Mouse (Mus musculus) erythroid progenitor cell, adult 5-6 weeks (primary cell): ENCODE results near the gene M1ap. TPM values are rescaled to one million over a fixed set of nuclear protein-coding genes. Genes with fewer than 3 reads are reported as not detected.

Source experiments
- ATAC-seq: replicated peaks from 2 replicates; pipeline ENCODE4 v1.8.0; 2016; ENCODE audit warnings: moderate number of reproducible peaks, mild to moderate bottlenecking, moderate TSS enrichment, inconsistent platforms; ENCODE audit not compliant: poor library complexity, low FRiP score, severe bottlenecking
- total RNA-seq, 2 experiments: library from RNA; stranded (forward) in 1 of 2; stranded (reverse) in 1 of 2; fragments of 150-400 nt in 1 of 2; fragments of 186-747, 209-891 nt in 1 of 2; gene quantifications; 2 replicates each; pipeline versions ENCODE4 v1.2.3 to v1.2.4; 2015 to 2017; ENCODE audit warnings: low replicate concordance in 2 of 2

The M1ap gene
- total RNA-seq (2015; ENCODE audit: low replicate concordance) (4.6 and 12.6 TPM in 2 replicates), total RNA-seq (2017; ENCODE audit: low replicate concordance) (2.6 and 19.8 TPM in 2 replicates)

DNA sequence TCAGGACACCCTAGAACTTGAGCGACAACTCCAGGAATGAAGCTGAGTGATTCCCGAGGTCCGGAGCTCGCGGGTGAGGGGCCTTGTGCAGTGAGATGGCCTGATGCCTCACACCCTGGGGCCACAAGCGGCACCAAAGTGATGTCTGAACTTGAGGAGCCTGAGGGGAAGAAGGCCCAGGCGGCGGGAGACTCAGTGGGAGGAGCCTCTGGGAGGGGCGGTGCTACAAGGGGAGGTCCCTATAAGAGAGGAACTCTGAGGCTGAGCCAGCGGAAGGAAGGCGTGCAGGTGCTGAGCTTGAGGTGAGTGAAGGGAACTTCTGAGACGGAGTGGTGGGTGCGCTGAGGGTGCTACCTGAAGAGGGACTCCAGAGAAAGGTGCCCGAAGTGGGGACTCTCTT lies at the start of gene M1ap:
Gene M1ap (plus strand): TSS at position 252 of the 400 bp plus-strand sequence.
- ATAC-seq, result 0 out of 2 replicates have a peak, but pooled peaks have one; percentile 30

GRCm38 (mm10) chr6:82897311-82897710 lies 49.4 kb upstream of the M1ap start:
- no peak for ATAC-seq

DNA sequence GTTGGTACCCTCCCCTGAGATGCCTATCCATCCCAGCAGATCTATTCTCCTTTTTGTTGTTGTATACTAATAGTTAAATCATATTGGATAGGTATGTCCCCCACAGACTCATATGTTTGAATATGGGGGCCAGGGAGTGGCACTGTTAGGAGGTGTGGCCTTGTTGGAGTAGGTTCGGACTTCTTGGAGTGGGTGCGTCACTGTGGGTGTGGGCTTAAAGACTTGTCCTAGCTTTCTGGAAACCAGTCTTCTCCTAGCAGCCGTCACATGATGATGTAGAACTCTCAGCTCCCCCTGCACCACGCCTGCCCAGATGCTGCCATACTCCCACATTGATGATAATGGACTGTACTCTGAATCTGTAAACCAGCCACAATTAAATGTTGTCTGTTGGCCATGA lies 48.5 kb upstream of the M1ap start:
- no peak for ATAC-seq

DNA sequence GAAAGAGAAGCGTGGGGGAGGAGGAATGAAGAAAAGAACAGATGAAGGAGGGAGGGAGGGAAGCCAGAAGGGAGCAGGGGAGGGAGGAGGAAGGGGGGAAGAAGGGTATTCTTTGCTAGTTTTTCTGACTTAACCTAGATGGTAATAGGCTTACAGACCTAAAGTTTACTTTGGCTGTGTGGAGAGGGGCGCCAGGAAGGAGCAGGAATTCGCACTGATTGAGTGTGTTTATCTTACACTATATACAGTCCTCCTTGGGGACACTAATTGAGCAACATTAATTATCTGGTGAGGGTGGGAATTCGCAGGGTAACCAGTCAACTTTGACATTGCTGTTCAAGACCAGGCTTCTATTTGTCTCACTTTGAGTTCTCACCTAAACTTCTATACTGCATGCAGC lies 48.0 kb upstream of the M1ap start:
- ATAC-seq, result no peak

DNA sequence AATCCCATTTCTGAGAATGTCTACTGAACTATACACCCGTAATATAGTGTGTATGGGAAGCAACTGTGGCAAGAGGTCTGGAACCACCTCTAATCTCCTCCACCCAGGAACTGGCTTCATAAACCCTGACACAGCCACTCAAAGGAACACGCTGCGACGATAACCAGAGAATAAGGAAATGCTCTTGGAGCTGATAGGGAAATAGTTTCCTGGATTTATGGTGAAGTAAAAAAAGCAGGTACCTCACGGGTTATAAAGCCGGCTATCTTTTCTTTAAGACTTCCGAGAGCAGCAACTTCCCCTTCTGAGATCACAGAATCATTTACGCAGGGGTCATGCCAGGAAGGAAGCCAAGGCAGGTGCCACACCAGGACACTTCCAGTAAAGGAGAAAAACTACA lies 44.1 kb upstream of the M1ap start:
- no peak for ATAC-seq

DNA sequence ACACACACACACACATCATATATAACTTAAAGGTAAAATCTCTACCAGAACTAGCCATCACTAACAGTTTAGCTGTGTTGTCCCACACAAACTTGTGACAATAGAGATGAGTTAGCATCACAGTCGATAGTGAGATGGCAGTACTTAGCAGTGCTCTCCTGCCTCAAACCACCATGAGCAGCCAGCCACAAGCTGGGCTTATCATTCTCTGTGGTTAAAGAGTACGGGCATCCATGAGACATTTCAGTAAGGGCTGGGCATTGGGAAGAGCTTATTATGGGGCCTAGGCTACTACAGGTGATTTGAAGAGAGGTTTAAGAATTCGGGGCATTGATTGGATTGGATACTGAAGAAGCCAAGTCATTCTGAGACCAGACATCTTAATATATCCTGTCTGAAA lies 39.7 kb upstream of the M1ap start:
- no peak for ATAC-seq

GRCm38 (mm10) chr6:82908034-82908433 lies 38.7 kb upstream of the M1ap start:
- ATAC-seq, result no peak

GRCm38 (mm10) chr6:82909136-82909855 lies 37.4 kb upstream of the M1ap start:
- no peak for ATAC-seq

DNA sequence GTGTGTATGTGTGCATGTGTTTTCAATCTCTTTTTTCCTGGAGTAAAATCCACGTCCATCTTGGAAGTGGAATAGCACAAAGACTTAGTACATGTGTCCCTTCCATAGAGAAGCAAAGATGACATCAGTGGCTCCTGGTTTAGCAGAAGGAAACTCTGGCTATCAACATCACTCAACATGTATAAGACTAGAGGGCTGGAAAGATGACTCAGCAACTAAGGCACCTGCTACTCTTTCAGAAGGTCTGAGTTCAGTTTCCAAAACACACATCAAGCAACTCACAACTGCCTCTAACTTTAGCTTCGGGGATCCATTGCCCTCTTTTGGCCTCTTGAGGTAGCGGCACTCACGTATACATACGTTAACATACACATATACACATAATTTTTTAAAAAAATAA lies 35.4 kb upstream of the M1ap start:
- ATAC-seq, result no peak

DNA sequence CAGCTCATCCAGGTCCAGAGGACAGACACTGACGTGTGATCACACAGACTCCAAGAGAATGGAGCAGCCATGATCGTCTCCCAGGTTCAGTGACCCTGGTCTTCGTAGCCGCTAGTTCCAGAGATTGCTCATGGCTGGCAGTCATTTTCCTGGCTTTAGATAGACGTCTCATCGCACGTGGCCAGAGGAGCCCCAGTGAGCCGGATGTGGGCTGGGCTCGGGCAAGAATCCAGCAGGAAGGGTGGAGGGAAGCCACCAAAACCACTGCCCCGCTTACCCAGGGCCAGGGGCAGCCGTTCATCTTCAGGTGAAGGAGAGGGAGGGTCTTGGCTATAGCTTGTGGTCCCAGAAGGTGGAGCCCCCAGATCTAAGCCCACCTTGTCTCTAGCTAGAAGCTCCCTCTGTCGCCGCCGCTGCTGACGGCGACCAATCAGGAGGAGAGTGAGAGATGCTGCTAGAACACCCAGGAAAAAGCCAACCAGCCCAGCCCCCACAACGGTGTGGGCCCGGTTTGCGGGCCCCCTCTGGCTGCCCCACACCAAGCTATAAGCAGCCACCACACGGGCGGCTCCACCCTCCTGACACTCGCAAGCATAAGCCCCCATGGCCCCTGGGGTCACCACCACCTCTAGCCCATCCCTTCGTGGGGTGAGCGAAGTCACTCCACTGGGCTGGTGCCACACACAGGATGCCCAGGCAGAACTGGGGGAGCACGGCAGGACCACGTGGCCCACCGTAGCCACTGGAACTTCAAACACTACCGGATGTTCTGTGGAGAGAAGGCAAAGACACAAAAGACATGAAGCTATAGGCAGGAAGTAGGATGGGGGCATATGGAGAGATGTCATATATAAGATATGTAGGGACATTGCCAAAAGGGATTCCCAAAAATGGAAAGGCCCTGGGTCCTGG lies 33.1 kb upstream of the M1ap start:
- no peak for ATAC-seq

GRCm38 (mm10) chr6:82915889-82916288 lies 30.8 kb upstream of the M1ap start:
- peak; percentile 58 for ATAC-seq

DNA sequence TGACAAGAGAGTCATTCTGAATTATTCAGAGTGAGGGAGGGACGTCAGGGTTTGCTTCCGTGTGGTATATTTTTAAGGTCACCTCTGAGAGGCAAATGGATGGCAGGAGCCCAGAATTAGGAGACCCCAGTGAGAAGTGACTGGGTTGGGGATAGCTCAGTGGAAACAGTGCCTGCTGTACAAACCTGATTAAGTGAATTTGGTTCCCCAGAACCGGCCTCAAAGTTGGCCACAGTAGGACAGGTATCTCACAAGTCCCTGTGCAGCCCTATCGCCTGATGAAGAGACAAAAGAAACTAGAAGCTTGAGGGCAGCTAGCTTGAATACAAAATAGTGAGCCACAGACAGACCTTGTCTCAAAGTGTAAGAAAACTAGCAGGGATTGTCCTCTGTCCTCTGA lies 30.2 kb upstream of the M1ap start:
- no peak for ATAC-seq

- ATAC-seq, result no peak
Observed at GRCm38 (mm10) chr6:82917076-82917777, 29.5 kb upstream of the M1ap start.

- ATAC-seq, result no peak
Observed at GRCm38 (mm10) chr6:82917778-82918129, 28.9 kb upstream of the M1ap start.

DNA sequence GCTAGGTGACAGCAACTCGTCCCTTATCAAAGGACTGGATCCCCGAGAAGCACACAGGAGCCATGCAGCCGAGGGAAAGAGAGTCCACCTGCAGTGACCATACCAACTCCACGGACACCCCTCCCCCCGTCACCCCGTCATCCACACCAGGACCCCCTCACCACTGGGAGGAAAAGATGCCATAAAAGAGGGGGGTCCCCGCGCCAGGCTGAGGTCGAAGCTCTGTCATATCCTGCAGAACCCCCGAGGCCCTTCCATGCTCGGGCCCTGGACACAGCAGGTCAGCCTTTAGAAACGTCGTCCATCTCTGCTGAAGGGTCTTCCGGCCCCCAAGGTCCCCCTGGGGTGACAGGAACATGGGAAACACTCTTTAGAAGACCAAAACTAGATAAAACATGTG lies 28.3 kb upstream of the M1ap start:
- no peak for ATAC-seq

DNA sequence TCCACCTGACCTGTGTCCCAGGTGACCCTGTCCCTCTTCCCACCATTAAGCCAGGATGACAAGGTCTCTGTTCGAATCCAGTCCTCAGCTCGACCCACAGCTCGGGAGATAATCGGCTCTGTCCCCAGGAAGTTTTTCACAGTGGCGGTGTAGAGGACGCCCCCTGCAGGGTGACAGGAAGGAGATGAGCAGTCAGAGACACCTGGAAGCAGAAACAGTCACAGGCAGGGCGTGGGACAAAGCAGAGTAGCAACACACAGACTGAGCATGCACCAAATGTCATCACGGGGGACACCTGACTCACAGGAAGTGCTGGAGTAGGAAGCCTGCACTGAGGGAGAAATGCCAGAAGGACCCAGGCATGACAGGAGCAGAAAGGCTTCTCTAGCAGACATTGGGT lies 27.2 kb upstream of the M1ap start:
- ATAC-seq, result no peak

DNA sequence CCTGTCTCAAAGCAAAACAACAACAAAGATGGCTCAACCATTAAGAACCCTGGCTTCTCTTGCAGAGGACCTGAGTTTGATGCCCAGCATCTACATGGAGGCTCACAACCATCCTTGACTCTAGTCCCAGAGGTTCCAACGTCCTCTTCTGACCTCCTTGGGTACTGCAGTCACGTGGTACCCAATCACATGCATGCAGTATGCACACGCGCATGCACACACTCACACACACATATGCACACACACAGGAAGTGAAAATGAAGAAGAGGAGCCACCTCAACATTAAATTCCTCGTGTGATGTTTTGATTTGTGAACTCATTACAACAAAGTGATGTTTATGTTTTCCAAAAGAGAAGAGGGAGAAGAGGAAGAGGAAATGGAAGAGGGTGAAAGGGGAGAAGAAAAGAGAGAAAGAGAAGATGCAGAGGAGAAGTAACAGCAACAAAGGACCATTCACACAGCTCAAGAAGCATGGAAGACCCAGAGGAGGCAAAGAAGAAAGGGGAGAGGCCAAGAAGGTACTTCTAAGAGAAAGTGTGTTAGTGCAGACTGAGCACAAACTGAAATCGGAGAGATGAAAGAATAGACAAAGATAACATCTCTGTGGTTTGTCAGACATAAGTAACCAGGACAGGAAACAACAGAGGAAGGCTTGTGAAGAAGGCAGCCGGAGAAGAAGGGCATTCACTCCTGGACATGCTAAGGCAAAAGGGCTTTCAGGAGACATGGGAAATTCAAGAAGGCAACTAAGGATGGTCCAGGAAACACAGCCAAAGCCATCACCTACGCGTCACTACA lies 25.1 kb upstream of the M1ap start:
- ATAC-seq, result no peak

DNA sequence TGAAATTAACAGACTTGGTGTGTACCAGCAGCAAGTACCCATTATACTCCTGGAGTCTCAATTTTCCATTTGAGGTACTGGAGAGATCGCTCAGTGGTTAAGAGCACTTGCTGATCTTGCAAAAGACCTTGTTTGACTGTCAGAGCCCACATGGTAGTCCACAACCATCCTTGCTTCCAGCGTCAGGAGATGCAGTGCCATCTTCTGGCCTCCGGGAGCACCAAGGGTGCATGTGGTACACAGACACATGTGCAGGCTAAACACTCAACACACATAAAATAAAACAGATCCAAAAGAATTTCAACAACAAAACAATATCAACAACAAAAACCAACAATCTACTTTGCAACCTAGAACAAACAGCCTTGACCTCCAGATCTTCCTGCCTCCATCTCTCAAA lies 21.7 kb upstream of the M1ap start:
- no peak for ATAC-seq

- ATAC-seq, result no peak
Observed at GRCm38 (mm10) chr6:82926106-82926505, 20.6 kb upstream of the M1ap start.

- ATAC-seq, result no peak
Observed at GRCm38 (mm10) chr6:82926528-82926927, 20.2 kb upstream of the M1ap start.
